Mouse (Mus musculus) embryonic fibroblast, embryonic 13.5 days (primary cell): ENCODE results near the gene Ikbke.

Experiments used
- CTCF ChIP-seq: IDR thresholded peaks from 2 replicates; pipeline ENCODE4 v1.5.1; 2011; ENCODE audit warnings: mild to moderate bottlenecking, control low read depth, low read length, moderate library complexity, borderline replicate concordance; ENCODE audit not compliant: insufficient read depth
- POLR2A ChIP-seq: IDR thresholded peaks from 2 replicates; pipeline ENCODE4 v1.6.1; 2011; ENCODE audit warnings: low read depth, mild to moderate bottlenecking, control low read depth, low read length, moderate library complexity

DNA sequence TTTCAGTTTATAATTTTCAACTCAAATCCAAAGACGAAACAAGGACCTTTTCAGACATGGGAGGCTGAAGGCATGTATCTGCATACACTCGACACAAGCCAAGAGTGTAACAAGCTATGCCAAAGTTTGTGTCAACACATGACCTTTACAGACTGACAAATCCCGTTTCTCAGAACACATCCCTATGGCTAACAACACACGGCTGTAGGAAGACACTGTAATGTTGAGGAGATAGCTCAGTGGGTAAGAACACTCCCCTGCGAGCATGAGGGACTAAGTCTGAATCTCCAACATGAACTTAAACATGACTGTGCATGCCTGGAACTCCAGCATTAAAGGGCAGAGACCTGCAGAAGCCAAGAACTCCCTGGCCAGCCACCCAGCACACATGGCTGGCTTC is 73.1 kb downstream of the Ikbke start:
- TF ChIP-seq CTCF = no peak
- TF ChIP-seq POLR2A = no peak
